Mouse (Mus musculus) intestine, postnatal 0 days (tissue): Measurements from ENCODE around the gene Cc2d1b. TPM values are rescaled to one million over a fixed set of nuclear protein-coding genes. Genes with fewer than 3 reads are reported as not detected.

Experiments
- ATAC-seq: fragments of 200-750 bp; cut with Nextera tagmentation; 2 replicates; pipeline ENCODE4 v1.8.0; 2017; ENCODE audit warnings: mild to moderate bottlenecking, moderate TSS enrichment, moderate library complexity
- H3K27ac ChIP-seq: fragments of 300-500 bp; sonication (generic); 2 replicates; pipeline ENCODE4 v1.5.1; 2014; ENCODE audit warnings: mild to moderate bottlenecking, low read depth, low read length, moderate library complexity
- H3K27me3 ChIP-seq: fragments of 300-500 bp; sonication (generic); replicated peaks from 2 replicates; pipeline ENCODE4 v1.6.1; 2014; ENCODE audit warnings: low read length, mixed read lengths; ENCODE audit not compliant: control insufficient read depth, insufficient read depth
- H3K36me3 ChIP-seq: fragments of 300-500 bp; sonication (generic); 2 replicates; pipeline ENCODE4 v1.6.1; 2014; ENCODE audit warnings: mild to moderate bottlenecking, moderate library complexity; ENCODE audit not compliant: control insufficient read depth, insufficient read depth
- H3K4me1 ChIP-seq: fragments of 300-500 bp; sonication (generic); replicated peaks from 2 replicates; pipeline ENCODE4 v1.6.1; 2014; ENCODE audit warnings: antibody characterized with exemption, low read length, mixed read lengths; ENCODE audit not compliant: control insufficient read depth, insufficient read depth
- H3K4me2 ChIP-seq: fragments of 300-500 bp; sonication (generic); replicated peaks from 2 replicates; pipeline ENCODE4 v1.6.1; 2014; ENCODE audit warnings: low read depth, mild to moderate bottlenecking, moderate library complexity
- H3K4me3 ChIP-seq: fragments of 300-500 bp; sonication (generic); 2 replicates; pipeline ENCODE4 v1.5.1; 2014; ENCODE audit warnings: low read depth, low read length
- H3K9ac ChIP-seq: fragments of 300-500 bp; sonication (generic); 2 replicates; pipeline ENCODE4 v1.6.1; 2014; ENCODE audit warnings: mild to moderate bottlenecking, low read depth, low read length
- H3K9me3 ChIP-seq: fragments of 300-500 bp; sonication (generic); 2 replicates; pipeline ENCODE4 v1.6.1; 2016; ENCODE audit warnings: mixed run types; ENCODE audit not compliant: control insufficient read depth
- CTCF ChIP-seq: sonication (generic); IDR thresholded peaks from 2 replicates; pipeline ENCODE4 v1.5.1; 2016; ENCODE audit warnings: low read depth, mild to moderate bottlenecking, control low read depth, antibody characterized with exemption, moderate library complexity
- WGBS: fragments of 180-500 bp; shearing (Covaris S2); extraction: QIAGEN DNeasy Blood & Tissue Kit; methylation state at CpG from one replicate; pipeline ENCODE4 v1.1.7; 2014; 5-methylcytosine and 5-hydroxymethylcytosine counted together
- polyA plus RNA-seq: library from polyadenylated mRNA; unstranded; fragments of >200 nt; fragmentation: Nextera tagmentation; extraction: Ambion mirVana; gene quantifications from 2 replicates; pipeline ENCODE4 v1.2.1, GENCODE M21; 2015

The Cc2d1b gene
- polyA plus RNA-seq: 25.7 and 26.7 TPM in 2 replicates

DNA sequence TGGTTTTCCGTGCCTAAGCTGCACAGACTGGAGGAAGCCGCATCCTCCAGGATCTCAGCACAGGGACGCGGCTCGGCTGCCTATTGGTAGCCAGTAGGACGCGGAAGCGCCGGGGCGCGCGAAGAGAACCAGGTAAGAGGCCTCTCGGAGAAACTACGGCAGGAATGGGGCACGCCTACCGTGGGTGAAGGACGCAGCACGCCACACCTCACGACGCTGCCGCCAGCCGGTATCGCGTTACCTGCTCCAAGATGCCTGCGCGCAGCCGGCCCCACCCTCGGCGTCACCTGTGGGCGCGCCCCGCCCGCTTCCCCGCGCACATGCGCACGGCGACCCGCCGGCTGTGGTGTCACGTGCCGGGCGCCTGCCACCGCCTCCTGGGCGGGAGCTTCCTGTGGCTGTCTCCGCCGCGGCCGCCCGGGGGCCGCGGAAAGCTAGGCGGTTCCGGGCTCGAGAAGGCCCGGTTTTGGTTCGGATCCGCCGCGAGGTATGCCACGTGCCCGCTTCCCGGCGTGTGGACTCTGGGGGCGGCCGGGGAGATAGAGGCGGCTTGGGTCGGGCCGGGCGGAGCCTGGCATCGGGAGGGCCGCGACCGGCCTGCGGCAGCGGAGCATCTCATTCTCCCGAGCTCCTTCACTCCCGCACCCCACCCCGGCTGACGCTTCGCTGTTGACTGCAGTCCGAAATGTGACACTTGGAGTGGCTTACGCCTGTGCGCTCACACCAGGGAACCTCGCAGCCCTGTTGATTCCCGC, at the start of gene Cc2d1b:
TSS of gene Cc2d1b (plus strand) at position 354 of the 755 bp plus-strand sequence.
- peak within 1 kb of the TSS; percentile 61 for H3K4me3 ChIP-seq
- peak; percentile 97 for ATAC-seq
- H3K36me3 ChIP-seq: peaks cover 12% of the 10 kb centered on the region; the same call in 1 of the 2 replicates
- H3K27ac ChIP-seq: peak within 1 kb of the TSS; percentile 83
- H3K4me2 ChIP-seq: peak within 1 kb of the TSS; percentile 81
- TF ChIP-seq CTCF: peak; percentile 32
- no peaks in the 10 kb centered on the region for H3K9me3 ChIP-seq
- peaks cover 3% of the 10 kb centered on the region for H3K4me1 ChIP-seq
- peak within 1 kb of the TSS; percentile 68 for H3K9ac ChIP-seq
- no peaks in the 10 kb centered on the region for H3K27me3 ChIP-seq
- 0% methylated on average over 71 of the region's 86 CpGs for WGBS

DNA sequence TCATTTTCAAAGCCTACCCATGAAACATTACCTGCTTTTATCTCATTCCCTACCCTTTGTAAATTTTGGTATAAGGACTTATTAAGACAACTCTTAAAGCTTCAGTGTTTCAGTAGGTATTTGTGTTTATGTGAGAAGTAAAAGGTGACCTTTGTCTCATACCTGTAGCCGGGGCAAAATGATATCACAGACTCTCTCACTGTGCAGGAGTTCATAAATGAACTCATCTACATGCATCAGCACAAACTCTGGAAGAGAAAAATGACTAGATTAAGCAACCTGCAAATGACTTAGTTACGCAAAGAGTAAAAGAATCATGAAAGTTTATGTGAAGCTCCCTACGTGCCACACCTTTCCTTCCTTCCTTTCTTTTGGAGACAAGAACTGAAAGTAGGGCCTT, 47.1 kb upstream of the Cc2d1b start:
- Histone ChIP-seq H3K4me3 (no peak overlapping the region), H3K27ac (peak overlapping the region; percentile 64; the same call in 1 of the 2 replicates), H3K4me2 (no peak overlapping the region), H3K9me3 (no peaks in the 10 kb centered on the region), H3K27me3 (no peaks in the 10 kb centered on the region), H3K4me1 (no peaks in the 10 kb centered on the region), H3K36me3 (peaks cover 65% of the 10 kb centered on the region), H3K9ac (no peak overlapping the region)
- WGBS: 62% methylated on average over 3 of the region's 3 CpGs
- peak; percentile 61; the same call in 1 of the 2 replicates for ATAC-seq
- TF ChIP-seq CTCF: no peak

DNA sequence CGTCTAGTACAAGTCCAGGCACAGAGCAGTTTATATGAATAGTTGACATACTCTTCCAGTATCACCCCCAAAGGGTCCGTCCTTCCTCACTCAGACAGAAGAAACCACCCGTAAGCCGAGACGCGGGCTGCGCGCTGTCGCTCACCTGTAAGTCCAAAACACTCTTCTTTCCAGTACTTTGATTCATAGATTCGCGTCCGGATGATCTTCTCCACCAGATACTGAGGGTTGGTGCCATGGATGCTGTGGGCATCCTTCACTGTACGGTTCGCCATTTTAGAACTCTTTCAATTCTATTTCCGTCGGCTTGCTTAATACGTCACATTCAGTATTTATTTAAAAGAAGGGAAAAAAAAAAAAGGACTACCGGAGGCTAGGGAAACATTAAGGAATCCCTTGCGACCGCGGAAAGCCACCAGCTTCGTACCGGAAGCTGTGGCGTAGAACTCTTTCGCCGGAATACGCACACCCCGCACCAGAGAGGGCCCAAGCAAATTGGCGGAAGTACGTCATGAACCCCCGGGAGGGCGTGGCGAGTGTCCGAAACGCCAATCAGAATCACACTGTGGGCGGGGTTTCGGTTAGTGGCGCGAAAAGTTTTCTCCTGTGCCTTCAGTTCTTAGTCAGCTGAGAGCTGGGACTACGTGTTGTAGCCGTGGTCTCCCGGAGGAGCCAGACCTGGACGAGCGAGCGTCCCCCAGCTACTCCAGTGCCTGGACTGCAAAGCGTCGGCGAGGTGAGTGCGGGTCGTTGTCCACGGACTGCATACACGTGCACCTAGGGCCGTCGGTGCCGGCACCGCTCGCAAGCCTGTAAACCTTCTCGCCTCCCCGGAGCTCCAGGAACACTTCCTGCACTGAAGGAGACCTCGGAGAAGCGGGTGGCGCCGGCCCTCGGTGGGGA, 40.6 kb upstream of the Cc2d1b start, which contains the start of the genes Prpf38a and Orc1:
TSS of gene Prpf38a (minus strand) at position 497 of the 903 bp plus-strand sequence.
TSS of gene Orc1 (plus strand) at position 584 of the 903 bp plus-strand sequence.
- peak within 1 kb of the TSS; percentile 95 for H3K4me3 ChIP-seq
- H3K9ac ChIP-seq: peak within 1 kb of the TSS; percentile 78
- ATAC-seq: peak; percentile 97
- 0 out of 2 replicates have a peak, but pooled peaks cover 3% of the 10 kb centered on the region for H3K4me1 ChIP-seq
- no peaks in the 10 kb centered on the region for H3K27me3 ChIP-seq
- peak within 1 kb of the TSS; percentile 93 for H3K4me2 ChIP-seq
- H3K9me3 ChIP-seq: no peaks in the 10 kb centered on the region
- no peak for TF ChIP-seq CTCF
- under 1% methylated on average over 64 of the region's 64 CpGs for WGBS
- H3K36me3 ChIP-seq: peaks cover 13% of the 10 kb centered on the region
- peak within 1 kb of the TSS; percentile 82 for H3K27ac ChIP-seq

DNA sequence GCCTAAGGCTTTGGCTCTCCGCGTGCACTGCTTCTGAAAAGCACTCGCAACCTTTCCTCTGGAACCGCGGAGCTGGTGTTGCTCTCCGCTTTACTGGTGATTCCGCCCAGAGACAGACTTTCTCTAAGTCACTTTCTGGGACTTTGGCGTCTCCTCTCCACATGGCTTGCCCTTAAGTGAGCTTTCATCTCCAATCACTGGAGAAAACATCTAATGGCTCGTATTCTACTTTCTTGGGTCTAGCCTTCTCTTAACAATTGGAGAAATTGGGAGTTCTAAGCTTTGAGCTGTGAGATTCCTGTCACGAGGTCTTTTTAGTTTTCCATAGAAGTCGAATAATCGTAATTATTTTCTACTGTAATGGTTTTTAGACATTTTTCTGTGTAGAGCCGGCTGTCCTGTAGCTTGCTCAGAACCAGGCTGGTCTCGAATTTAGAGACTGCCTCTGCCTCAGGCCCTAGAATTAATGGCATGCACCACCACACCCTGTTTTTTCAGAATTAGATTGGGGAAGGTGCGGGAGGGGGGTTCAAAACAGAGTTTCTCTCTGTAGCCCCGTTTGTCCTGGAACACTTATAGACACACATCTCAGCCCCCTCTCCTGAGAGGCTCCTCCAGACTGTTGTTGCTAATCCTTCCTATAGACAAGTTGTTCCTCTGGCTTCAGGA, 39.9 kb upstream of the Cc2d1b start:
- 0 out of 2 replicates have a peak, but pooled peaks cover 3% of the 10 kb centered on the region for H3K4me1 ChIP-seq
- no peaks in the 10 kb centered on the region for H3K9me3 ChIP-seq
- H3K27me3 ChIP-seq: no peaks in the 10 kb centered on the region
- H3K9ac ChIP-seq: peak overlapping the region; percentile 78
- peak overlapping the region; percentile 93 for H3K4me2 ChIP-seq
- no peak for ATAC-seq
- no peak for TF ChIP-seq CTCF
- peak overlapping the region; percentile 95 for H3K4me3 ChIP-seq
- under 1% methylated on average over 16 of the region's 16 CpGs for WGBS
- H3K27ac ChIP-seq: peak overlapping the region; percentile 82
- H3K36me3 ChIP-seq: peaks cover 7% of the 10 kb centered on the region

DNA sequence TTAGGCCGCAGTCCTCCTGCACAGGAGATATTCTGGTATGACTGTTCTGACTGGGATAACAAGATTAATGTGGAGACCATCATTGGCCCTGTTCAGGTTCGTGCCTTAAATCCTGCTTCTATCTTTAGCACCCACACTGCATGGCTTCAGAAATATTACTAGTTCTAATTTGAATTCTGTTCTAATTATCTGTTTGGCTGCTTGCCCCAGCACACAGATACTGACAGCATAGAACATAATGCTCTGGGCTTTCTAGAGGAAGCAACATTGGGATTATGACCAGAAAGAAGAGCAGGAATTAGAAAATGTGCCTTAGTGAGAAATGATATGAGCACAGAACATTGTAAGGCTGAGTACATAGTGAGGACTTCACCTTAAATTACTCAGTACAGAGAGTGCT, 26.4 kb upstream of the Cc2d1b start:
- ATAC-seq: no peak
- Histone ChIP-seq H3K4me3 (no peak overlapping the region), H3K9ac (no peak overlapping the region), H3K9me3 (no peaks in the 10 kb centered on the region), H3K27ac (no peak overlapping the region), H3K36me3 (no peaks in the 10 kb centered on the region), H3K4me1 (no peaks in the 10 kb centered on the region), H3K4me2 (no peak overlapping the region), H3K27me3 (no peaks in the 10 kb centered on the region)
- TF ChIP-seq CTCF: no peak
- 86% methylated on average over 2 of the region's 2 CpGs for WGBS
